Mouse (Mus musculus): ENCODE data around the gene Slc2a8.

DNA sequence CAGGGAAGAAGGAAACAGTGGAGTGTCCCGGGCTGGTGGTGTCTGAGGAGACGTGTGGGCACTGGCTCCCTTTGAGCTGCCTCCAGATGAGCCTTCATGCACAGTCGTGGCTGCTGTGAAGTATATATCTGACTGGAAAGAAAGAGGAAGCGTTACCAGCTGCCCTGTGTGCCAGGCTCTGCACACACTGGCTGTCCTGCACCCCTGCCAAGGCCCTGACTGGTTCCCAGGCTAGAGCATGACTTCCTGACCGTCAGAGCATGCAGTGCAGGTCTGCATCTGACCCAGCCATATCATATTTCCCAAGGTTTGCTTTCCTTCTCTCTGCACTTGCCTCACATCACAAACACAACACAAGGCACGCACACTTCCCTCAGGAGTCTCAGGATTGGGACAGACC lies 10.2 kb upstream of the Slc2a8 start:
- TF ChIP-seq CTCF (IDR thresholded peaks at IDR 0.05; ENCODE audit: low read depth, low read length) = no peak
- TF ChIP-seq POLR2A (IDR thresholded peaks at IDR 0.05; ENCODE audit: extremely low read depth, insufficient read depth, low read length) = no peak
